Mouse (Mus musculus) frontal cortex, postnatal 36 days (tissue): ENCODE measurements around the gene Rpl6.

Experiments used
- DNase-seq, 2 experiments: peaks; one replicate each; pipeline ENCODE4 v3.0.0; 2022; ENCODE audit warnings: low spot score in 2 of 2

Gene Rpl6

DNA sequence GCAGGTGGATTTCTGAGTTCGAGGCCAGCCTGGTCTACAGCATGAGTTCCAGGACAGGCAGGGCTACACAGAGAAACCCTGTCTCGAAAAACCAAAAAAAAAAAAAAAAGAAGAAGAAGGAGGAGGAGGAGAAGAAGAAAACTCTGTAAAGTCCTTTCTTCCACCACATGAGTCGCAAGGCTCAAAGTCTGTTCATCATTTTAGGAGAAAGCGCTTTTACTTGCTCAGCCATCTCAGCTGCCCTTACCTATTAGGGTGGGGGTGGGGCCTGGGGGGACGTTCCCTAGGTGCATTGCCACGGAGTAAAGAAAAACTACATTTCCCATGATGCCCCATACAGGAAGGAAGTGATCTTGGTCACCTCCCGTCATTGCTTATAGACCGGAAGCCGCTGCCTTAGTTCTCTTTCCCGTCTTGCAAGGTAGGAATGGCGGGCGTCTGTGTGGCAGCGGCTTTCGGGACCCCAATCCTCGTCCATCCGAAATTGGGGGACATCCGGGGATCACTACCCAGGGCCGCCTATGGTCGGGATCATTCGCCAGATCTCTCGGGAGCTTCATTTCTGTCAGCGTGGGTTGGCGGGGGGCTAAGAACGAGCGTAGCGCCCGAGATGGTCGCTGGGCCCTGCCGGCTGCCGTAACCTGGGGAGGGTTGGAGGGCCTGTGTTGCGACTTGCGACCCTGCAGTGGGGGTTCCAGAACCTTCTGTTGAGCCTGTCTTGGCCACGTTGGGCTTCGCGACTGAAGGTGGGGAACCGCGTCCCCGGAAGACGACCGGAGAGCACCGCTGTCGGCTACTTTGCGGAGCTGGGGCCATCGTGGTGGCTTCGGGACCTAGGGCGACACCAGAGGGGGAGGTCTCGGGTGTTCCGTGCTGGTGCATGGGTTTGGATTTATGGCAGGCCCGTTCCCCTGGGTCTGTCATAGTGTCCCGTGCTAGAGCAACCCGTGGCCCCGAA, at the start of gene Rpl6:
Rpl6 (plus strand) TSS at position 350 of the 958 bp plus-strand sequence.
- DNase-seq = peak; percentile 80 to 82

- DNase-seq = no peak
Measured at GRCm38 (mm10) chr5:121156121-121156520, 48.2 kb upstream of the Rpl6 start.

GRCm38 (mm10) chr5:121157017-121157416, 47.3 kb upstream of the Rpl6 start:
- no peak for DNase-seq

- no peak for DNase-seq
Measured at GRCm38 (mm10) chr5:121157489-121157888, 46.8 kb upstream of the Rpl6 start.

GRCm38 (mm10) chr5:121158966-121159365, 45.3 kb upstream of the Rpl6 start:
- no peak for DNase-seq

- no peak for DNase-seq
Measured at GRCm38 (mm10) chr5:121162285-121162684, 42.0 kb upstream of the Rpl6 start.

GRCm38 (mm10) chr5:121162923-121163322, 41.4 kb upstream of the Rpl6 start:
- DNase-seq = no peak

DNA sequence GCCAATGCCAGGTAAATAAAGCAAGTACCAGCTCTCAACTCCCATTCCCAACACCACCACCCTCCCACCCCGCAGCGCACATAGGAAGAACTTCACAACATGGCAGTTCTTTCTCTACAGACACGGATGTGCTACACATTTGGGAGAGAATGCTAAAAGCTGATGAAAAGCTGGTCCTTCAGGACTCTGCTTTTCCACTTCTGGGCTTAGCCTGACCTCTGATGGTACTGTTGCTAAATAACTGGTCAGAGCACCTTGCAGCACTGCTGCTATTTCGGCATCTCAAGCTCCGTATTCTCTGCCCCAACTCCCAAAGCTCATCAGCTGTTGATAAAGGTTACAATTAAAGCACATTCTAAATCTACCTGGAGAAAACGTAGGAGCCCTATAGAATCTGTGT, 37.4 kb upstream of the Rpl6 start:
- DNase-seq = no peak

GRCm38 (mm10) chr5:121169588-121169987, 34.7 kb upstream of the Rpl6 start:
- DNase-seq = no peak

DNA sequence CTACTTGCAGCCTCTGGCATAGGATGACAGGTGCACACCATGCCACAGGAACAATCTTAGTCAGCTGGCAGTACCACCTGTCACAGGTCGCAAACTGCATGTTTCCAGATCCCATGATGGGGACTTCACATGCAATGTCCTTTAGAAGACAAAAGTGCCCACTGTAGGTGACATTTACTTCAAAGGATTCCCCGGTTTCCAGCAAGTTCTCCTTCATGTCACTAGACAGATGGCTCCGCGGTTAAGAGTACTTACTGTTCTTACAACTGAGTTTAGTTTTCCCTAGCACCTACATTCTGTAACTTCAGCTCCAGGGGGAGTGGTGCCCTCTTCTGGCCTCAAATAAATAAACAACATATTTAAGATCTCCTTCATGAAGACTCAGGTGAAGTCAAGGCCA, 31.4 kb upstream of the Rpl6 start:
- DNase-seq = no peak

DNA sequence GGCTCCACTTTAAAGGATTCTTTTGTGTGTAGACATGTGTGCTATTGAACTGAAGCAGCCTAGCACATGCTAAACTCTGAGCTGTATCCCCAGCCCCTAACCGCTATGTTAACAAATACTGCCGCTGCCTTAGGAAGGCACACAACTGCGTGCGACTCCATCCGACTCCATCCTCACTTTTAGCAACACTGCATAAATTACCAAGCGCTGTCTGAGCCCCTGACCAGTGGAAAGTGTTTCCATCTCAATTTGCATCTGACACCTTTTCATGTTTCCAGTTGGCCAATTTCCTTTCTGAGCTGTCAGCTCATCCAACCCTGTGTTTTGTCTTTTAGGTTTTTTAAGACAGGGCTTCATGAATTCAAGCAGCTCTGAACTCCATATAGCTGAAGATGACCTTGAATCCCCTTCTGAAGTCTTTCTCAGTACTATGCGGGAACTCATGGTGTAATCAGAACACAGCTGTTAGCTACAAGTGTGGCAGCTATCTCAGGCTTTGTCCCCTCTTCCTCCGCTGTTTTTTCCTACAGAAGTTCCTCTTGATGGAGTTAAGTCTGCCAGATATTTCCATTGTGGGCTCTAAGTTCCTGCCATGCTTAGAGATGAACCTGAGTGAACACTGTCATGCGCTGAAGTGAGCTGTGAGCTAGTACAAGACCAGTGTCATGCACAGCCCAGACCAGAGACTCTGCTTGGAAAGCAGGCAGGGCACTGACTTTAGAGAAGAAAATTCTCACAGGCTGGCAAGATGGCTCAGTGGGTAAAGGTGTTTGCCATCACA, 25.0 kb upstream of the Rpl6 start:
- DNase-seq = no peak

- no peak for DNase-seq
Measured at GRCm38 (mm10) chr5:121183269-121183668, 21.0 kb upstream of the Rpl6 start.

- no peak for DNase-seq
Measured at GRCm38 (mm10) chr5:121184375-121184774, 19.9 kb upstream of the Rpl6 start.

- no peak for DNase-seq
Measured at GRCm38 (mm10) chr5:121184945-121185551, 19.2 kb upstream of the Rpl6 start.

DNA sequence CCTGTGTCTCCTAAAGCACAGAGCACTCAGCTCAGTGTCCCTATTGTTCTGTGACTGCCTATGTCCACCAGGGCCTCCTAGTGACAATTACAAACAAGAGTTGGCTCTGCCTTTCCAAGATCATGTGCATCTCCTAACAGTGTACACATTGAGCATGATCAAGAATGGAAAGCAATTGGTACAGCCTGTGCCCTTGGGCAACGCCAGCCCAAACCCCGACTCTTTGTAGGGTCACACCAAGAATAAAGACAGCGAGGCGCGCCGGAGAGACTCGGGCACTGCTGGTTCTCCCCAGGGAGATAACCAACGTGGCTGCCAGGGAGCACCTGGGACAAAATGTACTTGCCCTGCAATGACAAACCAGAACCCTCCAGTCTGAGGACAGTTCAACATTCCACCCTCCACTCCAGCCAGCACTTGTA, 16.7 kb upstream of the Rpl6 start:
- no peak for DNase-seq

DNA sequence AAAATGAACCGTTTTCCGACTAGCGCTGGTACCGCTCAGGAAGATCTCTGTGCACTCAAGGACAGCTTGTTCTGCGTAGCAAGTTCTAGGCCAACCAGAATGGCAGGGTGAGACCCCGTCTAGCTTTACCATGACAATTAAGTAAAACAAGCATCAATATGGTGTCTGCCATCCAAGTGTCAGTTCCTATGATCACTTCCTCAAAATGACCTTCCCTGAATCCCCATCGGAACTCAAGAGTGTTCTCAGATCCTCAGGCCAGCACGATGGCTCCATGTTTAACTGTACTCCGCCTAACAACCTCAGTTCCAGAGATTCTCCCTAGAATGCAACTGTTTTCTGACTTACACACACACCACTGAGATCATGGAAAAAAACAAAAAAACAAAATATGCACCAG, 16.0 kb upstream of the Rpl6 start:
- DNase-seq = no peak

DNA sequence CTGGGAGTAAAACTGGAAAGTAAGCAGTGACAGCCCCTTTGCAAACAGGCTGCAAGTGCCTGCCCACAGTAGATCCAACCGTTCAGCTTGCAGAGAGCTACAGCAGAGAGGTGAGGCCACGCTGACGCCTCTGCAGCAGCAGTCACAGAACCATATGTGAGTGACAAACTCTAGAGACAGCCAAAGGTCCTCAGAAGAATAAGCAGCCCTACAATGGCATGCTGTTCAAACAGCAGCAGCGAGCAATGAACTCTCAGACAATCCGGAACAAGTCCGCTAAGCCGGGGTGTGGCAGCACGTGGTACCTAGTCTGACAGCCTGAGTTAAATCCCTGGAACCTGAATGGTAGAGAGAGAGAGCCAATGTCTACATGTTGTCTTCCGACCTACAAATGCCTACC, 15.1 kb upstream of the Rpl6 start:
- DNase-seq = no peak

- no peak for DNase-seq
Measured at GRCm38 (mm10) chr5:121190210-121190835, 14.0 kb upstream of the Rpl6 start.

DNA sequence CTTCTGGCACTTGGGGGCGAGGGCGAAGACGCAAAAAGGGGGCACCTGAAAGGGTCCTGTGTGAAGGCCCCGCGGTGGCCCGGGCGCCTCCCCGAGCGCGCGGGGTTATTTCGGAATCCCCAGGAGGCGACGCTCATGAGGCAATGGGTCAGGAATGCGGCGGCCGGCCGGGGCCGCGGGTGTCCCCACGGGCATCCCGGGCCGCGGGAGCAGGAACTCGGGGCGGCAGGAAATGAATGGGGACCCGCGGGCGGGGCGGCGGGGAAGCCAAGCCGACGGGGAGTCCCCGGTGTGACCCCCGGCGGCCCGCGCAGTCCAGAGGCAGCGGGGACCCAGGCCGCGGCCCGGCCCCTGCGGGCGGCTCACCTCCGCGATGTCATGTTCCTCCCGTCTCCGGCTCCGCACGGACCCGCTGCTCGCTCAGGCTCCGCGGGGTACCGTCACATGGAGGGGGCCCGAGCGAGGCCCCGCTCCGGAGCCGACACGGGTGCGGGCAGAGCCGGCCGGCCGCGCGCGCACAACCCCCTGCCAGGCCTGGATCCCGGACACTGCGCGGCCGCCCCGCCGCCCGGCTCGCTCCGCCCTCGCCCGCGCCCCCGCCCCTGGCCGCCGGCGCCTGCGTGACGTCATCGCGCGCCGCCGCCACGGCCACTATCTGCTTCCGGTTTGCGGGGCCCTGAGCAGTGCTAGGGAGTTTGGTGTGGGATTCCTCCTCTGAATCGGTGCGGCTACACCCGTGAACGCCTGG, 13.3 kb upstream of the Rpl6 start, which contains the start of gene Ptpn11:
Ptpn11 (minus strand) TSS at position 562 of the 748 bp plus-strand sequence.
- DNase-seq = peak; percentile 71 to 73

- DNase-seq = no peak
Measured at GRCm38 (mm10) chr5:121191584-121191906, 12.7 kb upstream of the Rpl6 start.

- no peak for DNase-seq
Measured at GRCm38 (mm10) chr5:121194173-121194572, 10.1 kb upstream of the Rpl6 start.
